Mouse (Mus musculus) urinary bladder, postnatal 36 days (tissue): ENCODE results near the gene Saal1.
"Not testable (repeated sequence)": the region's sequence is repeated elsewhere in the genome, so short reads cannot be mapped to it uniquely, and the experiment has no call there.

Source experiments
- DNase-seq, 2 experiments: peaks; one replicate each; pipeline ENCODE4 v3.0.0; 2022; ENCODE audit warnings: low spot score in 2 of 2, mixed read lengths in 1 of 2

Saal1 gene

GRCm38 (mm10) chr7:46696754-46697153 is 13.7 kb downstream of the Saal1 start:
- no peak for DNase-seq

GRCm38 (mm10) chr7:46686827-46687226 is 23.7 kb downstream of the Saal1 start:
- DNase-seq, result no peak

DNA sequence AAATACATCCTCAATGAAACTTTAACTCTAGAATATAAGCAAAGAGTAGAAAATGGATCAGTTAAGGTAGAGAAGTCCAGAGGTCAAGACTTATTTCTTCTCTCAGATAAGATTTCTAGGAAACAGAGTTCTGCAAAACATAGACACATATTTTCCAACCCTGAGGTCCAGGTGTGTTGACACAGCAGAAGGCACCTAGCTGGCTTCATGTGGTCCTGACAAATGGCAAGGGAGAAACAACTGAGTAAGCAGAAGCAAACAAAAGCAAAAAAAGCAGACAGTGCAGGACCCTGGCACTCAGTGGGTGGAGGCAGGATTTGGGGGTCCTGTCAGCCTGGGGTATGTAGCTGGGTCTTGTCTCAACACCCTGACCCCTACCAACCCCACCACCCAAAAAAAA is 29.7 kb downstream of the Saal1 start:
- DNase-seq, result no peak

DNA sequence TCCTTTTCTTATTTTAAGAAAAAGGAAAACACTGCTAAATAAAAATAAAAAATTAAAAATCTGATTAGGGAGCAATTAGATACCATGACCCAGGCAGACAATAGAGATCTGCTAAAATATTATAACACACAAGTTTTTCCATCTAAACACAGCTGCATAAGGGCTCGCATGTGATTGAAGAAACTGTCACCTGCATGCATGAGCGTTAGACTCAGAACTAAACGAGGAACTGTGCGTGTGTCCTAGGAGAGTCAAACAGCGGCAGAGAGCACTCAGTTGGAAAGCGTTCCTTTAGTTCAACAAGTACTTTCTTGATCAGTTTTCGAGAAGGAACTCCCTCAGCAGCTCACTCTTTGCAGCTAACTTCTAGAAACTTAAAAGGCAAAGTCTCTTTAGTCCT is 31.4 kb downstream of the Saal1 start:
- DNase-seq, result not testable (repeated sequence)

GRCm38 (mm10) chr7:46678417-46678816 is 32.1 kb downstream of the Saal1 start:
- no peak for DNase-seq

GRCm38 (mm10) chr7:46676808-46677360 is 33.6 kb downstream of the Saal1 start:
- DNase-seq, result no peak

- no peak for DNase-seq
These were observed 34.6 kb downstream of the Saal1 start for GRCm38 (mm10) chr7:46675886-46676285.

DNA sequence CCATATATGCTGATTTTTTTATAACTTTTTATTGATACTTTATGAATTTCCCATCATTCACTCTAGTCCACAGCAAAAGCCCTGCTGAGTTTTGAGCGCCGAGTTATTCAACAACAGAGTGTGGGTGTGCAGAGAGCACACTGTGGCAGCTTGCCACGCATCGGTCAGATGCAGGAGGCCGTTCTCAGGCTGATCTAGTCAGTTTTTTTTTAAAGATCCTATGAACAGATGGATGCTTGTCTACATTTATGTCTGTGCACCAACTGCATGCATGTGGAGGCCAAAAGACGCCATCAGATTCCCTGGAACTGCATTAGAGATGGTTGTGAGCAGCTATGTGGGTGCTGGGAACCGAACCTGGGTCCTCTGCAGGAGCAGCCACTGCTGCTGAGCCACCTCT is 35.4 kb downstream of the Saal1 start:
- no peak for DNase-seq

- no peak for DNase-seq
These were observed 38.3 kb downstream of the Saal1 start, which contains the start of gene Tph1 for GRCm38 (mm10) chr7:46672160-46672672. Gene Tph1 (minus strand): TSS chr7:46672537.

GRCm38 (mm10) chr7:46667256-46667655 is 43.2 kb downstream of the Saal1 start:
- no peak for DNase-seq

DNA sequence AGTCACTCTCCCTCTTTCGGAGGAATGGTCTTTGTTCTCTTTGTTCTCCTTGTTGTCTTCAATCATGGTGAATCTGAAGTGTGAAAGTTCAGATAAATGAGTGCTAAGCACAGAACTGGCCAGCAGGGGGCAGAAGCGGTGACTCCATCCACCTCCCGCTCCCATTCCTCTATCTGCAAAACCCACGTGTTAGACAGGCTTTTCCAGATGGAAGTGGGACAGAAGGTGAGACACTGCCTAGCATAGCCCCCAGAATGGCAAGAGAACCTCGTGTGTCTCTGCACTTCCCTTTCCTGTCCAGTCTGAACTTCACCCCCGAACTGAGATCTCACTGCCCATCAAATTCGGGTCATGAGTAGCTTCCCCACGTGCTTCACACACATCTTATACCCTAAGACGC is 45.2 kb downstream of the Saal1 start:
- no peak for DNase-seq

- DNase-seq, result no peak
These were observed 48.8 kb downstream of the Saal1 start for GRCm38 (mm10) chr7:46661591-46662090.

DNA sequence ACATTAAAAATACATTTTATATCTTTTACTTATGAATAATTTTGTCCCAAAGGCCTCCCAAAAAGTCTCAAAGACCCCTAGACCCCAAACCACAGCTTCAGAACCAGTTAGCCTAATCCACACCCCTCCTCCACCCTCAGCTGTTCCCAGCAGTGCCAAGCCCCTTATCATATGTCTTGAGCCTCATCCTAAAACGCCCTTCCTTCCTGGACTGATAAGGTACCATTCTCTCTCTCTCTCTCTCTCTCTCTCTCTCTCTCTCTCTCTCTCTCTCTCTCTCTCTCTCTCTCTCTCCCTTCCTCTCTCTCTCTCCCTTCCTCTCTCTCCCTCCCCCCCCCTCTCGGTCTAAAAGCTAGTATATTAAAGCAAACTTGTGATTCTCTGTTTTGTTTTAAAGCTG is 58.2 kb downstream of the Saal1 start:
- no peak for DNase-seq

- not testable (repeated sequence) for DNase-seq
These were observed 60.2 kb downstream of the Saal1 start for GRCm38 (mm10) chr7:46650231-46650630.

DNA sequence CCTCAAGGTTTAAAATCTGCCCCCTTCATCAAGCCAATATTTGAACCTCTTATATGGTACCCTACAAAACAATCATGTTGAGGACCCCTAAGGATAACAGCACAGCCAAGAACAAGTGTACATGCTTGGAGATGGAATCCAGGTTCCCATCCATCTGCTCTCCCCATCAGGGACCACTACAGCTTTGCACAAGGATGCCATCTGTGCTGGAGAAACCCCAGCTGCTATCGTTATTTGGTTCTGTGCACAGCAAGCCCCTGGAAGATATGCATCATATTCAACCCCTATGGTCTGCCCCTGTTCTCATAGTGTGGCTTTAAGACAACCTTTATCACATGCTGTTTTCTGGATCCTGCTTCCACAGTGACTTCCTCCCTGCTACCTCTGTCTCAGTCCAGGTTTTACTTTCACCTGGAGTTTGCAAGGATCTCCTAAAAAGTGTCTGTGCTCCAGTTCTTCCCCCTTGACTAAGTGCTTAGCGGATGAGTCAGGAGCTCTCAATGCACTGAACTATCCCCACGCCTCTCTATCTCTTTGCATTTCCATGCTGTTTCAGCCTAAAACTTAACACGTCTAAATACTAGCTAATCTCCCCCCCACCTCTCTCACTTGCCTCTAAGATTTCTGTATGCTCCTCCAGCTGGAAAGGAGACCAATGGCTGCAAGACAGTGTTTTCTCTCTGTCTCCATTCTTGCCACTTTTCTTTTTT is 61.9 kb downstream of the Saal1 start:
- DNase-seq, result no peak

DNA sequence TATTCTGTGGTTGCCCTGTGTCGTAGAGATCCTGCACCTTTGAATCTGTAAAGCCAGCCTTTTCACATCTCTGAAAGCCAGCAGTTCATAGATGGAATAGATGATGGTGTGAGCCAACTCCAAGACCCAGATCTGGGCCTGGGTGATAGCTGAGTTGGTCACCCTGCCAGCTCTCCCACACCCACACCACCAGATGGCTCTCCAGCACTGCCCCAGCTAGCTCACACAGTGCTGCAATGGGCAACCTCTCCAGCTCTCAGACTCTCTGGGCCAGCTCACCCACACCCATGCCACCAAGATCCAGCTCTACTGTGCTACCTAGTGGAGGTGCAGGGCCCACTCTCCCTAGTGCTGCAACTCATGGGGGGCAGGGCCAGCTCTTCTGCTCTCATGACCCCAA is 67.3 kb downstream of the Saal1 start:
- no peak for DNase-seq

DNA sequence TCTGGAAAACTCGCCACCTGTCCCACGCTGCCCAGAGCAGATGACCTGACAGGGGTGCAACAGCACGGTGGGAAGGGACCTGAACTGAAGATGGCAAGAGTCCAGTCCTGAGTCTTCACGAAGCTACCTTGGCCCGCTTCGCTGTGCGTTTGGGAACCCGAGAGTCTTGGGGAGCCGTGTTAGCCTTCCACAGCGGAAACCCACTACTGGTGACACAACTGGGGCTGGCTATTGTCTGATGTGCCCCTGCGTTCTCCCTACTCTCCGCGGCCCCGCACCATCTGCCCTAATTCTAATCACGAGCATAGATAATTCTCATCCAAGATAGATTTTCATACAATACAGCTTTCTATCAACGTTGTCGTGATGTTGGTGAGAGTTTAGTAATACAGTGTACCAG is 70.4 kb downstream of the Saal1 start:
- DNase-seq, result no peak

DNA sequence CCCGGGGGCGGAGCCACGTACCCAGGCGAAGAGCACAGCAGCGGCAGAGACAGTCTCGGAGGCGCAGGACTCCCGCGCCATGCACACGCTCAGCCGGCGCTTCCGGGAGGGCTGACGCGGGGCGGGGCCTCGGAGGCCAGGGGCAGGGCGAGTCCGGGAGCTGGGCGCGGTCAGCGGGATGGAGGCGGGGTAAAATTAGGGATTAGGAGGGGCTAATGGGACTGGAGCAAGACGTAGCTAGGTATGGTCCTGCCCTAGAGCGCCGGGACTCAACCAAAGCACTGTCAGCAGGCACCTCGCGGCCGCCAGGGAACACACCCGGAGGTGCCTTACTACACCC is 70.8 kb downstream of the Saal1 start, which contains the start of gene Sergef:
TSS of gene Sergef (minus strand) at position 116 of the 340 bp plus-strand sequence.
- peak; percentile 87 to 90 for DNase-seq

DNA sequence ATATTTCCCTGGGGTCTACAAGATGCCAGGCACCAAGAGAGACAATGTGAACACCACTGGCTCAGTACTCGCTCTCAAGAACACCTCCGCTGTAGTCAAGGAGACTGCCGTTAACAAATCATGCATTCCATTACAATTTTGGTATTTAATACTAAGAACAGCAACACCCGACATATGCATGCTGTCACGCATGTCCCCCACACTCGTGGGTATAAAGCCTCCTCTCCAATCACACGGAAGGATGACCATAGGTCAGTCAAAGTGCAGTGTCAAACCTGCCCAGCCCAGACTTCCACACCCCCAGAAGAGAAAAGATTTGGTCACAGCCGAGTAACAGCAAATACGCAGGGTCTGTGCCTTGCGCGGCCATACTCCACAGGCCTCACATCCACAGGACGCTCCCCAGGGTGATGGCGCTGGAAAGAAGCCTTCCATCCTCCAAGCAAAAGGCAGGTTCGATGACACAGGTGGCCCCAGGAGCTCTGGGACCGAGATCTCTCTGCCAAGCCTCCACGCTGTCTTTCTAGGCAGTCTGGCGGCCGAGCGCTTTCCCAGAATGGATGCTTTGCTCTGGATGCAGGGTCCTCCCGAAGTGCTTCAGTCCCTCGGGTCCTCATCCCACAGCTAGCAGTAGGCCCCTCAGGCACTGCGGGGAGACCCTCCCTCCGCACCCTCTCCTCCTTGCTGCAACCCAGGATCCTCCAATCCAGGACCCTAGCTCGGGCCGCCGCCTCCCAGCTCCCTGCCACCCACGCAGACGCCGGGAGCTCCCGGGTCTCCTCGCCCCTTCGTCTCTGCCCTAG is 71.4 kb downstream of the Saal1 start:
- DNase-seq, result peak in 1 of 2 experiments; percentile 4
